Mouse (Mus musculus) embryonic facial prominence, embryonic 13.5 days (tissue): ENCODE data around the gene S1pr3. TPM values are rescaled to one million over a fixed set of nuclear protein-coding genes. Genes with fewer than 3 reads are reported as not detected.
A peak's percentile ranks its signal among the peaks of the same experiment; 100 is the strongest.

ENCODE experiments used
- ATAC-seq: fragments of 200-750 bp; cut with Nextera tagmentation; 2 replicates; pipeline ENCODE4 v1.8.0; 2017; ENCODE audit warnings: low read depth; ENCODE audit not compliant: insufficient number of reproducible peaks, insufficient read depth, low FRiP score, low TSS enrichment
- H3K27ac ChIP-seq: fragments of 300-500 bp; sonication (generic); 2 replicates; pipeline ENCODE4 v1.5.1; 2015; ENCODE audit warnings: moderate library complexity, mild to moderate bottlenecking, inconsistent platforms
- H3K27me3 ChIP-seq: fragments of 300-500 bp; sonication (generic); 2 replicates; pipeline ENCODE4 v1.6.1; 2015; ENCODE audit warnings: mild to moderate bottlenecking, inconsistent platforms
- H3K36me3 ChIP-seq: fragments of 300-500 bp; sonication (generic); 2 replicates; pipeline ENCODE4 v1.6.1; 2015; ENCODE audit warnings: mild to moderate bottlenecking, inconsistent platforms
- H3K4me1 ChIP-seq: fragments of 300-500 bp; sonication (generic); 2 replicates; pipeline ENCODE4 v1.6.1; 2015; ENCODE audit warnings: inconsistent platforms
- H3K4me2 ChIP-seq: fragments of 300-500 bp; sonication (generic); 2 replicates; pipeline ENCODE4 v1.6.1; 2015; ENCODE audit warnings: moderate library complexity, mild to moderate bottlenecking, inconsistent platforms
- H3K4me3 ChIP-seq: fragments of 300-500 bp; sonication (generic); 2 replicates; pipeline ENCODE4 v1.5.1; 2015; ENCODE audit warnings: mild to moderate bottlenecking, inconsistent platforms
- H3K9ac ChIP-seq: fragments of 300-500 bp; sonication (generic); 2 replicates; pipeline ENCODE4 v1.6.1; 2015; ENCODE audit warnings: mild to moderate bottlenecking, inconsistent platforms
- H3K9me3 ChIP-seq: fragments of 300-500 bp; sonication (generic); 2 replicates; pipeline ENCODE4 v1.6.1; 2016; ENCODE audit warnings: inconsistent platforms
- WGBS: fragments of 180-500 bp; shearing (Covaris S2); methylation state at CpG from one replicate; pipeline ENCODE4 v1.1.7; 2015; ENCODE audit warnings: mixed read lengths; 5-methylcytosine and 5-hydroxymethylcytosine counted together
- polyA plus RNA-seq: library from polyadenylated mRNA; unstranded; fragments of >200 nt; fragmentation: Nextera tagmentation; extraction: Ambion mirVana; gene quantifications from 2 replicates; pipeline ENCODE4 v1.2.1, GENCODE M21; 2015

The S1pr3 gene
- 147 and 152 TPM in 2 replicates for polyA plus RNA-seq

GRCm38 (mm10) chr13:51408519-51409001 lies at the start of gene S1pr3:
Gene S1pr3 (plus strand): TSS chr13:51408639.
- Histone ChIP-seq H3K36me3 (peaks cover 4% of the 10 kb centered on the region; the same call in 1 of the 2 replicates), H3K4me3 (peak within 1 kb of the TSS; percentile 73), H3K4me1 (peaks cover 47% of the 10 kb centered on the region), H3K9ac (peak within 1 kb of the TSS; percentile 90), H3K9me3 (no peaks in the 10 kb centered on the region), H3K27ac (peak within 1 kb of the TSS; percentile 92), H3K4me2 (peak within 1 kb of the TSS; percentile 84), H3K27me3 (no peaks in the 10 kb centered on the region)
- ATAC-seq: peak; percentile 78; the same call in 1 of the 2 replicates
- under 1% methylated on average over 33 of the region's 33 CpGs for WGBS

GRCm38 (mm10) chr13:51360441-51360962 lies 47.9 kb upstream of the S1pr3 start:
- Histone ChIP-seq H3K4me1 (peaks cover 21% of the 10 kb centered on the region), H3K9ac (no peak overlapping the region), H3K9me3 (no peaks in the 10 kb centered on the region), H3K4me3 (no peak overlapping the region), H3K36me3 (no peaks in the 10 kb centered on the region), H3K27ac (no peak overlapping the region), H3K4me2 (no peak overlapping the region), H3K27me3 (no peaks in the 10 kb centered on the region)
- 79% methylated on average over 8 of the region's 8 CpGs for WGBS
- no peak for ATAC-seq

- ATAC-seq: no peak
- no peak overlapping the region for H3K27ac ChIP-seq
- H3K9me3 ChIP-seq: no peaks in the 10 kb centered on the region
- H3K27me3 ChIP-seq: no peaks in the 10 kb centered on the region
- H3K4me3 ChIP-seq: no peak overlapping the region
- H3K4me2 ChIP-seq: no peak overlapping the region
- 0 out of 2 replicates have a peak, but pooled peaks cover 5% of the 10 kb centered on the region for H3K4me1 ChIP-seq
- 87% methylated on average over 7 of the region's 7 CpGs for WGBS
- H3K36me3 ChIP-seq: no peaks in the 10 kb centered on the region
- no peak overlapping the region for H3K9ac ChIP-seq
Observed at GRCm38 (mm10) chr13:51363390-51363789, 45.0 kb upstream of the S1pr3 start.

GRCm38 (mm10) chr13:51363985-51364384 lies 44.5 kb upstream of the S1pr3 start:
- H3K27me3 ChIP-seq: no peaks in the 10 kb centered on the region
- no peak overlapping the region for H3K27ac ChIP-seq
- ATAC-seq: no peak
- no peak overlapping the region for H3K9ac ChIP-seq
- no peak overlapping the region for H3K4me2 ChIP-seq
- H3K9me3 ChIP-seq: no peaks in the 10 kb centered on the region
- H3K4me3 ChIP-seq: no peak overlapping the region
- WGBS: 89% methylated on average over 5 of the region's 5 CpGs
- H3K36me3 ChIP-seq: no peaks in the 10 kb centered on the region
- 0 out of 2 replicates have a peak, but pooled peaks cover 5% of the 10 kb centered on the region for H3K4me1 ChIP-seq

- no peaks in the 10 kb centered on the region for H3K27me3 ChIP-seq
Observed at GRCm38 (mm10) chr13:51365191-51365590, 43.2 kb upstream of the S1pr3 start.

GRCm38 (mm10) chr13:51368346-51368745 lies 40.1 kb upstream of the S1pr3 start:
- Histone ChIP-seq H3K4me3 (no peak overlapping the region), H3K4me1 (no peaks in the 10 kb centered on the region), H3K27ac (no peak overlapping the region), H3K36me3 (no peaks in the 10 kb centered on the region), H3K9ac (no peak overlapping the region), H3K4me2 (no peak overlapping the region), H3K9me3 (no peaks in the 10 kb centered on the region), H3K27me3 (no peaks in the 10 kb centered on the region)
- WGBS: 67% methylated on average over 2 of the region's 2 CpGs
- ATAC-seq: no peak

More at GRCm38 (mm10) chr13:51365191-51365590, 43.2 kb upstream of the S1pr3 start:
- WGBS: 91% methylated on average over 6 of the region's 6 CpGs
- H3K4me2 ChIP-seq: no peak overlapping the region
- 0 out of 2 replicates have a peak, but pooled peaks cover 5% of the 10 kb centered on the region for H3K4me1 ChIP-seq
- no peak for ATAC-seq
- H3K9me3 ChIP-seq: no peaks in the 10 kb centered on the region
- no peaks in the 10 kb centered on the region for H3K36me3 ChIP-seq
- no peak overlapping the region for H3K27ac ChIP-seq
- no peak overlapping the region for H3K4me3 ChIP-seq
- no peak overlapping the region for H3K9ac ChIP-seq

- Histone ChIP-seq H3K4me3 (no peak overlapping the region), H3K4me2 (no peak overlapping the region), H3K27me3 (no peaks in the 10 kb centered on the region), H3K4me1 (peaks cover 8% of the 10 kb centered on the region; the same call in 1 of the 2 replicates), H3K9ac (no peak overlapping the region), H3K27ac (no peak overlapping the region), H3K36me3 (no peaks in the 10 kb centered on the region), H3K9me3 (no peaks in the 10 kb centered on the region)
- no peak for ATAC-seq
- WGBS: 86% methylated on average over 3 of the region's 3 CpGs
Observed at GRCm38 (mm10) chr13:51369354-51369753, 39.1 kb upstream of the S1pr3 start.

- no peak overlapping the region for H3K4me2 ChIP-seq
- no peaks in the 10 kb centered on the region for H3K27me3 ChIP-seq
- ATAC-seq: no peak
- 0 out of 2 replicates have a peak, but pooled peaks cover 4% of the 10 kb centered on the region for H3K9me3 ChIP-seq
- peaks cover 16% of the 10 kb centered on the region for H3K4me1 ChIP-seq
- H3K9ac ChIP-seq: no peak overlapping the region
- H3K27ac ChIP-seq: no peak overlapping the region
- no peak overlapping the region for H3K4me3 ChIP-seq
- H3K36me3 ChIP-seq: no peaks in the 10 kb centered on the region
Observed at GRCm38 (mm10) chr13:51373086-51373485, 35.4 kb upstream of the S1pr3 start.

- no peak for ATAC-seq
- H3K4me3 ChIP-seq: no peak overlapping the region
- H3K36me3 ChIP-seq: no peaks in the 10 kb centered on the region
- H3K27me3 ChIP-seq: no peaks in the 10 kb centered on the region
- H3K4me2 ChIP-seq: no peak overlapping the region
- 0 out of 2 replicates have a peak, but pooled peaks cover 4% of the 10 kb centered on the region for H3K9me3 ChIP-seq
- peak overlapping the region; percentile 39 for H3K27ac ChIP-seq
- no peak overlapping the region for H3K9ac ChIP-seq
- peaks cover 28% of the 10 kb centered on the region for H3K4me1 ChIP-seq
- WGBS: 55% methylated on average over 21 of the region's 21 CpGs
Observed at GRCm38 (mm10) chr13:51374026-51374807, 34.2 kb upstream of the S1pr3 start.

GRCm38 (mm10) chr13:51378126-51378525 lies 30.3 kb upstream of the S1pr3 start:
- Histone ChIP-seq H3K27me3 (no peaks in the 10 kb centered on the region), H3K9me3 (peaks cover 7% of the 10 kb centered on the region; the same call in 1 of the 2 replicates), H3K4me3 (no peak overlapping the region), H3K4me1 (peaks cover 34% of the 10 kb centered on the region), H3K36me3 (no peaks in the 10 kb centered on the region), H3K4me2 (0 out of 2 replicates have a peak overlapping the region, but pooled peaks have one; percentile 14), H3K27ac (0 out of 2 replicates have a peak overlapping the region, but pooled peaks have one; percentile 13), H3K9ac (no peak overlapping the region)
- no peak for ATAC-seq
- WGBS: 38% methylated on average over 4 of the region's 4 CpGs

- Histone ChIP-seq H3K27me3 (no peaks in the 10 kb centered on the region), H3K27ac (peak overlapping the region; percentile 39), H3K9me3 (peaks cover 7% of the 10 kb centered on the region; the same call in 1 of the 2 replicates), H3K4me1 (peaks cover 23% of the 10 kb centered on the region), H3K9ac (no peak overlapping the region), H3K4me3 (no peak overlapping the region), H3K36me3 (no peaks in the 10 kb centered on the region), H3K4me2 (no peak overlapping the region)
- 12% methylated on average over 6 of the region's 6 CpGs for WGBS
- no peak for ATAC-seq
Observed at GRCm38 (mm10) chr13:51379596-51379995, 28.8 kb upstream of the S1pr3 start.
